Mouse (Mus musculus) heart, postnatal 0 days (tissue): ENCODE measurements around the gene Wiz.

Source experiments
- CTCF ChIP-seq: IDR thresholded peaks from 2 replicates; pipeline ENCODE4 v1.5.1; 2016; ENCODE audit warnings: antibody characterized with exemption, control low read depth, low read depth
- EP300 ChIP-seq: IDR thresholded peaks from 2 replicates; pipeline ENCODE4 v1.6.1; 2016; ENCODE audit warnings: antibody characterized with exemption, low read depth

GRCm38 (mm10) chr17:32363821-32364301 lies 25.4 kb downstream of the Wiz start:
- no peak for TF ChIP-seq CTCF
- no peak for TF ChIP-seq EP300
